Mouse (Mus musculus): Measurements from ENCODE around the gene Wfdc1.
A peak's percentile ranks its signal among the peaks of the same experiment; 100 is the strongest.

Gene Wfdc1

GRCm38 (mm10) chr8:119697163-119697562 is 31.0 kb downstream of the Wfdc1 start:
- no peak for DNase-seq

- DNase-seq: peak; percentile 54 to 72
Observed at GRCm38 (mm10) chr8:119698960-119699359, 32.8 kb downstream of the Wfdc1 start.

GRCm38 (mm10) chr8:119699549-119700134 is 33.5 kb downstream of the Wfdc1 start, which contains the start of gene Atp2c2:
Gene Atp2c2 (plus strand): TSS chr8:119700009.
- peak; percentile 56 to 59 for DNase-seq

- no peak for DNase-seq
Observed at GRCm38 (mm10) chr8:119702965-119703364, 36.8 kb downstream of the Wfdc1 start.

GRCm38 (mm10) chr8:119707146-119707545 is 41.0 kb downstream of the Wfdc1 start:
- no peak for DNase-seq

- DNase-seq: no peak
Observed at GRCm38 (mm10) chr8:119708471-119708870, 42.3 kb downstream of the Wfdc1 start.

GRCm38 (mm10) chr8:119708878-119709702 is 42.9 kb downstream of the Wfdc1 start:
- no peak for DNase-seq

- no peak for DNase-seq
Observed at GRCm38 (mm10) chr8:119709703-119710093, 43.5 kb downstream of the Wfdc1 start.

GRCm38 (mm10) chr8:119712226-119712625 is 46.1 kb downstream of the Wfdc1 start:
- DNase-seq: no peak

GRCm38 (mm10) chr8:119713421-119713820 is 47.3 kb downstream of the Wfdc1 start:
- DNase-seq: no peak

- peak; percentile 37 to 47 for DNase-seq
Observed at GRCm38 (mm10) chr8:119715221-119715620, 49.1 kb downstream of the Wfdc1 start.

- DNase-seq: no peak
Observed at GRCm38 (mm10) chr8:119716730-119717299, 50.6 kb downstream of the Wfdc1 start.

- peak in 1 of 2 experiments; percentile 33 for DNase-seq
Observed at GRCm38 (mm10) chr8:119717765-119718164, 51.6 kb downstream of the Wfdc1 start.

GRCm38 (mm10) chr8:119719011-119719501 is 52.9 kb downstream of the Wfdc1 start:
- no peak for DNase-seq

- no peak for DNase-seq
Observed at GRCm38 (mm10) chr8:119722348-119722747, 56.2 kb downstream of the Wfdc1 start.

- no peak for DNase-seq
Observed at GRCm38 (mm10) chr8:119723676-119724075, 57.5 kb downstream of the Wfdc1 start.

GRCm38 (mm10) chr8:119724596-119724995 is 58.4 kb downstream of the Wfdc1 start:
- no peak for DNase-seq

GRCm38 (mm10) chr8:119727093-119727492 is 60.9 kb downstream of the Wfdc1 start:
- DNase-seq: no peak

GRCm38 (mm10) chr8:119728351-119728895 is 62.3 kb downstream of the Wfdc1 start:
- DNase-seq: no peak

- no peak for DNase-seq
Observed at GRCm38 (mm10) chr8:119732072-119732471, 65.9 kb downstream of the Wfdc1 start.

- DNase-seq: no peak
Observed at GRCm38 (mm10) chr8:119736348-119736917, 70.3 kb downstream of the Wfdc1 start.

- DNase-seq: no peak
Observed at GRCm38 (mm10) chr8:119737093-119737900, 71.1 kb downstream of the Wfdc1 start.

Data from kidney, adult 8-10 months (tissue).